Mouse (Mus musculus): ENCODE data around the gene Lao1. TPM values are rescaled to one million over a fixed set of nuclear protein-coding genes. Genes with fewer than 3 reads are reported as not detected.
A peak's percentile ranks its signal among the peaks of the same experiment; 100 is the strongest.

Lao1 gene
- polyA plus RNA-seq, 1 experiment from 2014 or later: not detected

DNA sequence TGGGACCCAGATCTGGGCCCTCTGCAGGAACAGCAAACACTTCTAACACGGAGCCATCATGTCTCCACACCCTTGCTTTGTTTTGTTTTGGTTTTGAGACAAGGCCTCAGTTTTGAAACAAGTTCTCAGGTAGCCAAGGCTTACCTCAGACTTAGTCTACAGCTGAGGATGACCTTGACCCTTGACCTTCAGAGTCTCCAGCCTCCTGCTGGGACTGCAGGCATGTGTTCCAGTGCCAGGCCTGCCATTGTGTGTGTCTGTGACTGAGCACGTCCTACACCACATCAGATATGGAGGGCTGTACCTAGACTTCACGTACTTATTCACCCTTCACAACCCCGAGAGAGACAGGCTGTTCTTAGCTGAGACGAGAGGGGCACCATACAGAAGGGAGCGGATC is 46.2 kb downstream of the Lao1 start:
- no peaks in the 10 kb centered on the region for H3K9me3 ChIP-seq (ENCODE audit: control insufficient read depth, low read length)
- no peaks in the 10 kb centered on the region for H3K36me3 ChIP-seq (ENCODE audit: control insufficient read depth, insufficient read depth, low read length)
- H3K27ac ChIP-seq (ENCODE audit: low read depth, low read length): no peak overlapping the region
- H3K4me1 ChIP-seq (replicated peaks; ENCODE audit: control insufficient read depth, insufficient read depth, low read length): 0 out of 2 replicates have a peak, but pooled peaks cover 3% of the 10 kb centered on the region
- no peak for DNase-seq (ENCODE audit: low spot score)
- H3K4me2 ChIP-seq: no peak overlapping the region
- no peak overlapping the region for H3K4me3 ChIP-seq (ENCODE audit: low read depth, low read length)
- H3K9ac ChIP-seq (ENCODE audit: low read depth, low read length): no peak overlapping the region
- H3K27me3 ChIP-seq (replicated peaks; ENCODE audit: control insufficient read depth, insufficient read depth, low read length): no peaks in the 10 kb centered on the region; the same call in 1 of the 2 replicates
- ATAC-seq (replicated peaks; ENCODE audit: low FRiP score): no peak
- 80% methylated on average over 6 of the region's 6 CpGs for WGBS

DNA sequence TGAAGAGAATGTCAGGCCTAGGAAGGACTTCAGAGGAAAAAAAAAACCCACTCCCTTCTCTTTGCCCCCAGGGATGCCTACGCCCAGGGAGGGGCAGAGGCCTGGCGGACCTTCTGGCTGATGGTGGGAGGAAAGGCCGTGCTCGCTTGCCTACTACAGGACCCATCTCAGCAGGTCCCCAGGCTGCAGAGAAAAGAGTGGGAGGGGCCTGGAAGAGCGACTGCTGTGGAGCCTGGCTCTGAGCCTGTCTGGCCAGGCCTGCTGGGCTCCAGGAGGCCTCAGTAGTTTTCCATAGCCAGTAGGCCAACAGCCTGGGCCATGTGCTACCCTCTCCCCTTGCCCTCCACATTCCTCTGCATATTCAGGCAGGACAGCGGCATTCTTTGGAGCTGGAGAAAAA is 47.1 kb downstream of the Lao1 start:
- no peak overlapping the region for H3K9ac ChIP-seq (ENCODE audit: low read depth, low read length)
- ATAC-seq (replicated peaks; ENCODE audit: low FRiP score): 0 out of 2 replicates have a peak, but pooled peaks have one; percentile 32

DNA sequence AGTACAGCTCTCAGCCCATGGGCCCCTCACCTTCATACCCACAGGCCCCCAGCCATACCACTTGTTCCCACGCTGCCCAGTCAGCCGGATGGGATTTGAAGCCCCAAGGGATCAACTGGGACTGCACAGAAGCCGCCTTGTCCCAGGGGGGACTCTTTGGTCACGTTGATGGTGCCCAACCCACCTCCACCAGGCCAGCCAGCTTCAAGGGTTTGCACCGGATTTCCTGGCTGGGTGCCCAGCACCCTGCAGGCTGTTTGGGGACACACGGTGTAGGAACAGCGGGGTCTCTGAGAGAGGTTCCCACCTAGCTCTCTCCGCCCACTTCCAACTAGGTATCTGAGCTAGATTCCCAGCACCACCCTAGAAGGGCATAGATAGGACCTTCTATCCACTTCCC is 48.4 kb downstream of the Lao1 start:
- Histone ChIP-seq H3K4me2 (no peak overlapping the region), H3K36me3 (ENCODE audit: control insufficient read depth, insufficient read depth, low read length) (no peaks in the 10 kb centered on the region), H3K4me1 (replicated peaks; ENCODE audit: control insufficient read depth, insufficient read depth, low read length) (0 out of 2 replicates have a peak, but pooled peaks cover 3% of the 10 kb centered on the region), H3K9me3 (ENCODE audit: control insufficient read depth, low read length) (no peaks in the 10 kb centered on the region), H3K9ac (ENCODE audit: low read depth, low read length) (no peak overlapping the region), H3K4me3 (ENCODE audit: low read depth, low read length) (no peak overlapping the region), H3K27me3 (replicated peaks; ENCODE audit: control insufficient read depth, insufficient read depth, low read length) (no peaks in the 10 kb centered on the region; the same call in 1 of the 2 replicates), H3K27ac (ENCODE audit: low read depth, low read length) (no peak overlapping the region)
- 82% methylated on average over 8 of the region's 8 CpGs for WGBS
- DNase-seq (ENCODE audit: low spot score) (no peak), ATAC-seq (replicated peaks; ENCODE audit: low FRiP score) (no peak)

More for the DNA sequence above, 47.1 kb downstream of the Lao1 start:
- H3K27ac ChIP-seq (ENCODE audit: low read depth, low read length): no peak overlapping the region
- no peaks in the 10 kb centered on the region; the same call in 1 of the 2 replicates for H3K27me3 ChIP-seq (replicated peaks; ENCODE audit: control insufficient read depth, insufficient read depth, low read length)
- no peak overlapping the region for H3K4me3 ChIP-seq (ENCODE audit: low read depth, low read length)
- DNase-seq (ENCODE audit: low spot score): no peak
- no peak overlapping the region for H3K4me2 ChIP-seq
- H3K36me3 ChIP-seq (ENCODE audit: control insufficient read depth, insufficient read depth, low read length): no peaks in the 10 kb centered on the region
- 0 out of 2 replicates have a peak, but pooled peaks cover 3% of the 10 kb centered on the region for H3K4me1 ChIP-seq (replicated peaks; ENCODE audit: control insufficient read depth, insufficient read depth, low read length)
- WGBS: 52% methylated on average over 6 of the region's 6 CpGs
- H3K9me3 ChIP-seq (ENCODE audit: control insufficient read depth, low read length): no peaks in the 10 kb centered on the region

DNA sequence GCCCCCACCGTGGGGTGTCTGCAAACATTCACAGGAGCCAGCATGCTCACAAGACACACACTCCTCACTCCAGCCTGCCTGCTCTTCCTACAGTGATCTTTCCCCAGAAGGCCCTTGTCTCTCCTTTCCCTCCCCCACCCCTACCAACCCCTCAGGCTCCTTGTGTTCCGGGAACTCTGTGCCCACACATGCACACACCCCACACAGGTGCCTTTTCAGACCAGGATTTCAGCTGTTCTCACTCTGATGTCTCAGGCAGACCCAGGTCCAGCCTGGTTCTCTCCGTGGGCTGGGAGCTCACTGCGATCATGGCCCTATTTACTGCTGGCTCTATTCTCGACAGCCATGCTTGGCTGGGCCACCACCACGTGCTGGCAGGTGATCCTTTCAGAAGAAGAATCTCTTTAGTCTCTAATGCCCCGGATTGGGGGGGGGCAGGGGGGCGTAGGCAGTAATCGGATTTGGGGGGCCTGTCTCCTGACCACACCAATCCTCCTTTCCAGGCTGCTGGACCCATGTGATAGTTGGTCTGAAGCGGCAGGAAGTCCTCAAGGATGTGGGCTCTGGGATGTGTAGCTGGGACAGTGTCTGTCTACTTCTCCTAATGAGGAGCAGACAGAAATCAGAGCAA is 49.8 kb downstream of the Lao1 start:
- Histone ChIP-seq H3K4me2 (no peak overlapping the region), H3K4me1 (replicated peaks; ENCODE audit: control insufficient read depth, insufficient read depth, low read length) (peaks cover 3% of the 10 kb centered on the region; the same call in 1 of the 2 replicates), H3K9me3 (ENCODE audit: control insufficient read depth, low read length) (no peaks in the 10 kb centered on the region), H3K27ac (ENCODE audit: low read depth, low read length) (no peak overlapping the region), H3K27me3 (replicated peaks; ENCODE audit: control insufficient read depth, insufficient read depth, low read length) (no peaks in the 10 kb centered on the region; the same call in 1 of the 2 replicates), H3K36me3 (ENCODE audit: control insufficient read depth, insufficient read depth, low read length) (no peaks in the 10 kb centered on the region), H3K9ac (ENCODE audit: low read depth, low read length) (no peak overlapping the region), H3K4me3 (ENCODE audit: low read depth, low read length) (no peak overlapping the region)
- 63% methylated on average over 10 of the region's 10 CpGs for WGBS
- DNase-seq (ENCODE audit: low spot score) (no peak), ATAC-seq (replicated peaks; ENCODE audit: low FRiP score) (no peak)

DNA sequence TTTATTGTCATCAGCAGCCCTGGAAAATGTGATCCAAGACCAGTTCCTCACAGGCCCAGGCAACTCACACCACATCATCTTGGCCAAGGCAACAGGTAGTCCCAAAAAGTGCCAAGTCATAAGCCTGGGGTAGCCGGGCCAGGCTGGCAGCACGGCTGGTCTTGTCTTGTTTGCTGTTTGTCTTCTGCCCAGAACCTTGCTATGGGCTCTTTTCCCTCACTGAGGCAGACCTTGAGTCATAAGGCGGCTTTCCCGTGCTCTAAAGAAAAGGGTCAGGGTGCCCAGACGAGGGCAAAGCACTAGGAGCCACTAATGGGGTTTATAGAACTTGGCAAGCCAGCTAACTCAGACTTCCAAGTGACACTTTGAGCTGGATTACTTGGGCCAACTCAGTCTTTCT is 51.7 kb downstream of the Lao1 start:
- H3K4me3 ChIP-seq (ENCODE audit: low read depth, low read length): no peak overlapping the region
- H3K36me3 ChIP-seq (ENCODE audit: control insufficient read depth, insufficient read depth, low read length): no peaks in the 10 kb centered on the region
- no peaks in the 10 kb centered on the region for H3K9me3 ChIP-seq (ENCODE audit: control insufficient read depth, low read length)
- H3K4me2 ChIP-seq: no peak overlapping the region
- ATAC-seq (replicated peaks; ENCODE audit: low FRiP score) (no peak), DNase-seq (ENCODE audit: low spot score) (no peak)
- H3K4me1 ChIP-seq (replicated peaks; ENCODE audit: control insufficient read depth, insufficient read depth, low read length): peaks cover 6% of the 10 kb centered on the region
- H3K27ac ChIP-seq (ENCODE audit: low read depth, low read length): no peak overlapping the region
- no peak overlapping the region for H3K9ac ChIP-seq (ENCODE audit: low read depth, low read length)
- WGBS: 82% methylated on average over 5 of the region's 5 CpGs
- H3K27me3 ChIP-seq (replicated peaks; ENCODE audit: control insufficient read depth, insufficient read depth, low read length): no peaks in the 10 kb centered on the region; the same call in 1 of the 2 replicates

DNA sequence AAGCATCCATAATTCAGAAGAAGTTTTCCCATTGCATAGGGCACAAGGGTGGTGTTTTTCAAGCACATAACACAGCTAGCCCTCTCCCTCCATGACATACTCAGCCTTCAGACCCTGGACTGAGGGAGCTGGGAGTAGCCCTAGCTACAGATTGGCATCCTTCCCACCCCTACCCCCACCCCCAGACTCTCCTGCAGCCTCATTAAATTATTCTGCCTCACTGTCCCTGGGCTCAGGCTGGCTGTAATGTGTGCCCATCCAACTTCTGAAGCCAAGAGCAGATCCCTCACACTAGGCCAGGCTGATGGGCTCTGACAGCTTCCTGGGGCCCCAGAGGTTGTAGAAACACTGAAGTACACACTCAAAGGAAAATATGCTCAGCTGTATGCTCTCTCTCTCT is 53.6 kb downstream of the Lao1 start:
- Histone ChIP-seq H3K27ac (ENCODE audit: low read depth, low read length) (no peak overlapping the region), H3K4me1 (replicated peaks; ENCODE audit: control insufficient read depth, insufficient read depth, low read length) (peaks cover 21% of the 10 kb centered on the region), H3K9ac (ENCODE audit: low read depth, low read length) (no peak overlapping the region), H3K4me2 (no peak overlapping the region), H3K9me3 (ENCODE audit: control insufficient read depth, low read length) (no peaks in the 10 kb centered on the region), H3K36me3 (ENCODE audit: control insufficient read depth, insufficient read depth, low read length) (no peaks in the 10 kb centered on the region), H3K4me3 (ENCODE audit: low read depth, low read length) (no peak overlapping the region), H3K27me3 (replicated peaks; ENCODE audit: control insufficient read depth, insufficient read depth, low read length) (no peaks in the 10 kb centered on the region; the same call in 1 of the 2 replicates)
- no peak for ATAC-seq (replicated peaks; ENCODE audit: low FRiP score)
- DNase-seq (ENCODE audit: low spot score): no peak

DNA sequence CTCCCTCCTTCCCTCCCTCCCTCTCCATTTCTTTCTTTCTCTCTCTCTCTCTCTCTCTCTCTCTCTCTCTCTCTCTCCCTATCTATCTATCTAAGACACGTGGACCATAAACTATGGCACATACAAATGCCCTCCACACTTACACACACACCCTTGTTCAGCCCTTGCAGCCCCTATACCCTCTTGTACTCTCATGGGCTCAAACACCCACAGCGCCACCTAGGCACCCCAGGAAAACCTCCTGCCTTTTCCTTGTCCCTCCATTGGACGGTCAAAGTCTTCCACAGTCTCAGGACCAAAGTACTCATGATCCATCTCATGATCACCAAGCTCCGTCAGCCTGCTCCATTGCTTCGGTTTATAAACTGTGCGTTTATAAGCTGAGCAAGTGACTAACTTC is 54.2 kb downstream of the Lao1 start:
- Histone ChIP-seq H3K4me2 (no peak overlapping the region), H3K27me3 (replicated peaks; ENCODE audit: control insufficient read depth, insufficient read depth, low read length) (no peaks in the 10 kb centered on the region; the same call in 1 of the 2 replicates), H3K36me3 (ENCODE audit: control insufficient read depth, insufficient read depth, low read length) (no peaks in the 10 kb centered on the region), H3K27ac (ENCODE audit: low read depth, low read length) (no peak overlapping the region), H3K9ac (ENCODE audit: low read depth, low read length) (no peak overlapping the region), H3K4me3 (ENCODE audit: low read depth, low read length) (no peak overlapping the region), H3K9me3 (ENCODE audit: control insufficient read depth, low read length) (no peaks in the 10 kb centered on the region), H3K4me1 (replicated peaks; ENCODE audit: control insufficient read depth, insufficient read depth, low read length) (peaks cover 21% of the 10 kb centered on the region)
- 61% methylated on average over 6 of the region's 6 CpGs for WGBS
- ATAC-seq (replicated peaks; ENCODE audit: low FRiP score) (no peak), DNase-seq (ENCODE audit: low spot score) (no peak)

DNA sequence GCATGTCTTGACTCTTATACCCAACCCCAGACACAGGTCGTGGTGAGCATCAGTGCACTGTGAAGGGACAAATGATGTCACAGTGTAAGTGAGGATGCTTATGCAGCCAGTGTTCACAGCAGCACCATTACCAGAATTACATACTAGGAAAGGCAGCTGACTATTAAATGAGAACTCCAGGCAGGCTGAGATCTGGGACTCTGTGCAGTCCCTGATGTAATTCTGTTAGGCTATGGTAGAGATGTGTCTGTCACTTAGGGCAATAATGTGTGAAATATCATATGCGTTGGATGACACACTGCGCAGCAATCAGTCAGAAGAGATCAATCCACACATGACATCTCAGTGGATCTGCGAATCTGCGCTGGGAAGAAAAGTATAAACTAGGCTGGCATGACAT is 55.7 kb downstream of the Lao1 start:
- no peak overlapping the region for H3K4me2 ChIP-seq
- no peak overlapping the region for H3K9ac ChIP-seq (ENCODE audit: low read depth, low read length)
- H3K9me3 ChIP-seq (ENCODE audit: control insufficient read depth, low read length): no peaks in the 10 kb centered on the region
- DNase-seq (ENCODE audit: low spot score) (no peak), ATAC-seq (replicated peaks; ENCODE audit: low FRiP score) (no peak)
- no peaks in the 10 kb centered on the region; the same call in 1 of the 2 replicates for H3K27me3 ChIP-seq (replicated peaks; ENCODE audit: control insufficient read depth, insufficient read depth, low read length)
- no peak overlapping the region for H3K4me3 ChIP-seq (ENCODE audit: low read depth, low read length)
- H3K36me3 ChIP-seq (ENCODE audit: control insufficient read depth, insufficient read depth, low read length): no peaks in the 10 kb centered on the region
- no peak overlapping the region for H3K27ac ChIP-seq (ENCODE audit: low read depth, low read length)
- H3K4me1 ChIP-seq (replicated peaks; ENCODE audit: control insufficient read depth, insufficient read depth, low read length): peaks cover 23% of the 10 kb centered on the region
- 87% methylated on average over 5 of the region's 5 CpGs for WGBS

Measured in liver, embryonic 11.5 days (tissue).